Mouse (Mus musculus) retina, embryonic 14.5 days (tissue): ENCODE measurements around the gene Fzd7.

Experiments
- DNase-seq: peaks from one replicate; pipeline ENCODE4 v3.0.0-alpha.2; 2015; ENCODE audit warnings: low spot score

The Fzd7 gene

DNA sequence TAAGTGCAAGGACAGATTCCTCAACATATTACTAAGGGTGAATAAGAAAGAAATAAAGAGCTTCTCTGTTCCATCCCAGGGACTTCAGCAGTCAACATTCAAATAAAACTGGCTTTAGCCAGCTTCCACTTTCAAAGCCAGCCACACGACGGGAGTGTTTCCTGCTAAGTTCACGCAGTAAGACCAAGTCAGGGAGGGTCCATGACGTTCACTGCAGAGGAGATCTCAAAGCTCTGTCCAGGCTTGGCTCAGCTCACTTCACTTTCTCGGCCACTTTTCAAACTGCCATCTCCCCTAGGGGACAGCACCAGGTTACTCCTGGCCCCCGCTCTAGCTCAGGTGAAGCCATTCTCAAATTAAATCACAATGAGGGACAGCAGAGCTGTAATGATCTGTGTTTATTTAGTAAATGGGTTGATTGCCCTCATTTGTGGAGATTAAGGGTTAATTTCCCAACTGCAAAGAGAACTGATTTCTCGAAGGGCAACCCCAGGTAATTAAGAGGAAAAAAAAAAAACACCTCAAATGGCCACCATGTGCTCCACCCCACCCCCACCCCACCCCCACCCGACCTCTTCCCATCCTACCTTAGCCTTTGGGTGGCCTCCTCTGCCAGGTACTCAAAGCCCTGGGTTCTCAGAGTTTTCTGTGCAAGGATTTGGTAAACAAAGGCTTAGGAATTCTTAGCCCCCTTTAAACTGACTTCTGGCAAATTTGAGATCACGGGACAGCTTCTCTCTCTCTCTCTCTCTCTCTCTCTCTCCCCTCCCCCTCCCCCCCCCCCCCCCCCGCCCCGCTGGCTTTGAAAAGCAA is 9.7 kb upstream of the Fzd7 start:
- no peak for DNase-seq

DNA sequence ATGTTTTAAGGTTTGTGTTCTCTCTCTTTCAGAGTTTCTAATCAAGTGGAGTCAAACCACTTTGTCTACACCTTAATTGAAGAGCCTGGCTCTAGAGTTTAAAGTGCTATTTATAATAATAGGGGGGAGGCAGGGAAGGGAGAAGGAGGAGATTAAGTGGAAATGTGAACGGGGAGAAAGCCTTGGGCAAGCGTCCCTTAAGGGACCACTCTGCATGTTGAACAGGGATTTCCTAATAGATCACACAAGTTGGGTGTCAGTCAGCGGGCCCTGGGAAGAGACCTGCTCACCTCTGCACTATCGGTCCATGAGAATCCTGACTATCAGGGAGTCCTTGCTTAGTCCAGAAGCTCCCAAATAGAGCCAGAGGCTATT is 9.1 kb upstream of the Fzd7 start:
- no peak for DNase-seq

DNA sequence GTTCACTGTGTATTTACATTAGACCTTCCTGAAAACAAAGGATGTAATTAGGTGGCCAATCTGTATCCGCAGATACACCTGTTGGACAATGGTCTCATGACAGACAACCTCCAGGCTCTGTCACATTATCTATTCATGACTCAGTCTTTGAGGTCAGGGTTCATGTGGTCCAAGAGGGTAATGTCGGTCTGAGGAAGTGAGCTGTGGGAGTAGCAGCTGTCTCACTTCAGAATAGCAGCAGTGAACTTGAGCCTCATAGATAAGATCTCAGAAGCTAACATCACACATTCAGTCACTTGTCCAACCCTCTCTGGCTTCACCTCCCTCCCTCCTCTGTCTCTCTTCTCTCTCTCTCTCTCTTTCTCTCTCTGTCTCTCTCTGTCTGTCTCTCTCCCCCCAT is 6.6 kb upstream of the Fzd7 start:
- DNase-seq, result no peak

DNA sequence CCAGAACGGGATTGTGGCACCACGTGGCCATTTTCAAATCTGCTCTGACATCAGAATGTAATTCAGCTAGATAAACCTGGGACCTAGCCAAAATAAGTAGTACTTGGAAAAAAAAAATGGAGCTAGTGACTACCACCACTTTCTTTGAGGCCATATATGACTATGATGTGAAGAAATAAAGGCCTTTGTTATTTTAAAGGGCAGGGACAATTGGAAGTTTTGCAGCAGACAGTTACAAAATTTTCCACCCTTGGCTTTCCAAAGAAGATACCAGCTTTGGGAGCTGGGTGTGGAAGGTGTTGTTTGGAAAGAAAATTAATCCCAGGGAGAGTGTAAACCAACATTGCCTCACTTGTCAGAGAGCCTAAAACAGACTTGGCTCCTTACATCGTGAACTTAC is 3.3 kb upstream of the Fzd7 start:
- DNase-seq, result no peak

DNA sequence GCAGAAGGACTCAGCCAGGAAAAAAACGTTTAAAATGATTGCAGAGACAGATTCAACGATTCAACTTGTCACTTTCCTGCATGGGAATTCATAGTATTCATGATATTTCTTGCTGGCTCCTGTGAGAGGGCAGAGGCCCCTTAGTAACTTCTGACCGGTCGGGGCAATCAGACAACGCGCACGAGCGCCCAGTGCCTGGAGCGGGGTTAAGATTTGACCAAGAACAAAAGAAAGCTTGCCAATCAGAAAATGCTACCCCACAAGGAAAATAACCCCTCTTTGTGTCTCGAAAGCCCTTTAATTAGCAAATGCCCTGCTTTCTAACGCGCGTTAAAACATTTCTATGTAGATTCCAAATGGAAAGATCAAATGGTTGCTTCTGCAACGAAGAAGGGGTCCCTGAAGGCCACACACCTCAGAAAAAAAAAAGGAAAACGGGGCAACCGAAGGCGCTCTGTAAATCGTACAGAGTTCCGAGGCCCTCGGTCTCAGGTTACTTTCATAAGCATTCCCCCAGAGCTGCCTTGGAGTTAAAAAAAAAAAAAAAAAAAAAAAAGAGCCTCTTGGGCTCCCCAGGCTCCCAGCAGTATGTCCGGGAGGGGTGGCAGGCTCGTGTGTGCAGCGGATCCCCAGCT is 1.3 kb upstream of the Fzd7 start:
- DNase-seq, result peak; percentile 50

DNA sequence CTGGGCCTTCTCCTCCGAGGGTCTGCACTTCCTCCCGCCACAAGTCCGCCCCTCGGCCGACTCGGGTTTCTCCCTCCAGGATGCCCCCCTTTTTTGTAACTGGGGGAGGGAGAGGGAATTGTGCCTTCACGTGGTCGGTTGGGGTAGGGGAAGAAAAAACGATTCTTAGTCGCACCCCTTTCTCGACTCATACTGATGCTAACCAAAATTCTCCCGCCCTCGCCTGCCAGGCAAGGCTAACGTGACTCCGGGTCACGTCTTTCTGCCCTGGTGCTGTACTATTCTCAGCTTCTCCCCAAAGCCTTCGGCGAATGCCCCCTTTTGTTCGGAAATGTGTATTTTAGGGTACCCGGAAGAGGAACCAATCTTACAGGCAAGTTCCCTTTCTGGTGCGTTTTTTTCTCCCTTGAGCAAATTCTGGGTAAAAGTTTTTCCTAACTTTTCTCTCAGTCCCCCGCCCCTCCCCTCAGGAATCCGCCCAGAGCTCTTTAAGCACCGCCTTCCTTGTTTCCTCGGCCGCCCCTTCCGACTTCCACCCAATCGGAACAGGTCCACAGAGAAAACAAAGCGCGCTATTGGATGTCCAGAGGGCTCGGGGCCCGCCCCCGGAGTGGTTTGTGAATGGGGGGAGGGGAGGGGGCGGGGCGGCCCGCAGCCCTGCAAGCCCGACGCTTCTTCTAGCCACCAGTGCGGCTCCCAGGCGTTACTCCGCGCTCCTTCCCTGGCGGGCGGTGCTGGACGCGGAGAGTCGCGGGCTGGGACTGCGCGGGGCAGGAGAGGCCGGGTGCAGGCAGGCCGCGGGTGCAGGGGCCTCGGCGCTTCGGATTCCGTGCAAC is 550 bp upstream of the Fzd7 start:
- DNase-seq, result peak; percentile 97

DNA sequence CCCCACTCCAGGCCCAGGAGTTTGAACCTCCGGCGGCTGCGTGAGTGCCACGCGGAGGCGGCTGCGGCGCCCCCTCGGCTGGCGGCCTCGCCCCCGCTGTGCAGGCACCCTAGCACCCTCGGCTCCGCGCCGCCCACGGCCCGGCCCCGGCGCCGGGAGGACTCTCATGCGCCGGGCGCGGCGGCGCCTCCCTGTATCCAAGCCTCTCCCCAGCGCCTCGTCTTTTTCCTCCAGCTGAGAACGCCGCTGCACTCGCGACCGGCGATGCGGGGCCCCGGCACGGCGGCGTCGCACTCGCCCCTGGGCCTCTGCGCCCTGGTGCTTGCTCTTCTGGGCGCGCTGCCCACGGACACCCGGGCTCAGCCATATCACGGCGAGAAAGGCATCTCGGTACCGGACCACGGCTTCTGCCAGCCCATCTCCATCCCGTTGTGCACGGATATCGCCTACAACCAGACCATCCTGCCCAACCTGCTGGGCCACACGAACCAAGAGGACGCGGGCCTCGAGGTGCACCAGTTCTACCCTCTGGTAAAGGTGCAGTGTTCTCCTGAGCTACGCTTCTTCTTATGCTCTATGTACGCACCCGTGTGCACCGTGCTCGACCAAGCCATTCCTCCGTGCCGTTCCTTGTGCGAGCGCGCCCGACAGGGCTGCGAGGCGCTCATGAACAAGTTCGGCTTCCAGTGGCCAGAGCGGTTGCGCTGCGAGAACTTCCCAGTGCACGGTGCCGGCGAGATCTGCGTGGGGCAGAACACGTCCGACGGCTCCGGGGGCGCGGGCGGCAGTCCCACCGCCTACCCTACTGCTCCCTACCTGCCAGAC is 684 bp downstream of the Fzd7 start:
- peak; percentile 54 for DNase-seq

DNA sequence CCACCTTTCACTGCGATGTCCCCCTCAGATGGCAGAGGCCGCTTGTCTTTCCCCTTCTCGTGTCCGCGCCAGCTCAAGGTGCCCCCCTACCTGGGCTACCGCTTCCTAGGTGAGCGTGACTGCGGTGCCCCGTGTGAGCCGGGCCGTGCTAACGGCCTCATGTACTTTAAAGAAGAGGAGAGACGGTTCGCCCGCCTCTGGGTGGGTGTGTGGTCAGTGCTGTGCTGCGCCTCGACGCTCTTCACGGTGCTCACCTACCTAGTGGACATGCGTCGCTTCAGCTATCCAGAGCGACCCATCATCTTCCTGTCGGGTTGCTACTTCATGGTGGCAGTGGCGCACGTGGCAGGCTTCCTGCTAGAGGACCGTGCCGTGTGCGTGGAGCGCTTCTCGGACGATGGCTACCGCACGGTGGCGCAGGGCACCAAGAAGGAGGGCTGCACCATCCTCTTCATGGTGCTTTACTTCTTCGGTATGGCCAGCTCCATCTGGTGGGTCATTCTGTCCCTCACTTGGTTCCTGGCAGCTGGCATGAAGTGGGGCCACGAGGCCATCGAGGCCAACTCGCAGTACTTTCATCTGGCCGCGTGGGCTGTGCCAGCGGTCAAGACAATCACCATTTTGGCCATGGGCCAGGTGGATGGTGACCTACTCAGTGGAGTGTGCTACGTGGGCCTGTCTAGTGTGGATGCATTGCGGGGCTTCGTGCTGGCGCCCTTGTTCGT is 1.5 kb downstream of the Fzd7 start:
- DNase-seq, result peak; percentile 87

DNA sequence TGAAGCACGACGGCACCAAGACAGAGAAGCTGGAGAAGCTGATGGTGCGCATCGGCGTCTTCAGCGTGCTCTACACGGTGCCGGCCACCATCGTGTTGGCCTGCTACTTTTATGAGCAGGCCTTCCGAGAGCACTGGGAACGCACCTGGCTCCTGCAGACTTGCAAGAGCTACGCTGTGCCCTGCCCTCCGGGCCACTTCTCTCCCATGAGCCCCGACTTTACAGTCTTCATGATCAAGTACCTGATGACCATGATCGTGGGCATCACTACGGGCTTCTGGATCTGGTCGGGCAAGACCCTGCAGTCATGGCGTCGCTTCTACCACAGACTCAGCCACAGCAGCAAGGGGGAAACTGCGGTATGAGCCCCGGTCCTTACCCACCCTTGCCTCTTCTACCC is 2.1 kb downstream of the Fzd7 start:
- DNase-seq, result no peak

DNA sequence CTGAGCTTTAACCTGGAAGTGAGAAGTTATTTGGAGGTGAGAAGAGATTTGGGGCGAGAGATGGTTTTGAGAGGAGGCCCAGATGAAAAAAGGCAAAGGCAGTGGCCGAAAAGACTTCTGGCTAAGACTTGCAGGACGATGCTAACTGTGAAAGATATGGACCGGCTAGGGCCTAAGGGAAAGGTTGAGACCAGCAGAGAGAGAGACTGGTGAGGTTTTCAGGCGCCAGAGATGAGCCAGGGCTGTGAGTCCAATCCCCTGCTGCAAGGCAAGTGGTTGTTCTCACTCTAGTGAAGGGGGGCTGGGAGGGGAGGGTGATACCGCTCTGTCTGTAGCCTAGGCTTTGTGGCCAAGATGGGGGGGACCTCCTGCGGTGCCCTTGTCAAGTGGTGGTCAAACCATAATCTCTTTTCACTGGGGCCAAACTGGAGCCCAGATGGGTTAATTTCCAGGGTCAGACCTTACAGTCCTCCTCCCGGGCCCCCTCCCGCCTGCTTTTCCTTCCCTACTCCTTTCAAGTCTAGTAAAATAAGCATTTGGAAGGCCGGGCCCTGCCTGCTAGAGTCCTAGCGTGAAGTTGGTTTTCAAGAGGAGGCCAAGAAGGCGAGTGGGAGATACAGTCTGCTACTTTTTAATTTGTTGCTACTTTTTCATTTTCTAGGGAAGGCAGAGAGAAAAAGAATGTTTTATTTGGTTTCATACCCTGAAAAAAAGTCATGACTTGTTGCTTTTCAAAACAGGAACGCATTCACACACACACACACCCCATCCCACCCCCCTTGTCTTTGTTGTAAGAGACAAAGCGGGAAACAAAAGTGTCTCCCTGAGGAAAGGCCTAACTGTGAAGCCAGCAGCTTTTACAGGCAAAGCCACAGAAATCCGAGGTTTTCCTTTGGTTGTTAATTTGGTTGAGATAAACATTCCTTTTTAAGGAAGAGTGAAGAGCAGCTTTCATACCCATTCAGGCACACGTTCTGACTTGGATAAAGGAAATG is 2.9 kb downstream of the Fzd7 start:
- peak; percentile 64 for DNase-seq

DNA sequence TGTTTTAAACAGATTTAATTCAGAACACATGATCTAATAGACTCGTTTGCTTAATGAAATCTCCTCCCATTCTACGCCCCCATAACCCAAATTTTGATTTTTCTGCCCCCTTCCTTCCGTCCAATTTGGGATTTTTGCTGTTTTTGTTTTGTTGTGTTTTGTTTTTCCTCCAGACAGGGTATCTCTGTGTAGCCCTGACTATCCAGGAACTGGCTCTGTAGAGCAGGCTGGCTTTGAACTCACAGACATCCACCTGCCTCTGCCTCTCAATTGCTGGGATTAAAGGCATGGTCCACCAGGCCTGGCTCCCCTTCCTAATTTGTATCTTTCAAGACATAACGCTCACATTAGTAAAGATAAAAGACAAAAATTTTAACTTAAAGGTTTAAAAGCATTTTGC is 3.6 kb downstream of the Fzd7 start:
- DNase-seq, result no peak

DNA sequence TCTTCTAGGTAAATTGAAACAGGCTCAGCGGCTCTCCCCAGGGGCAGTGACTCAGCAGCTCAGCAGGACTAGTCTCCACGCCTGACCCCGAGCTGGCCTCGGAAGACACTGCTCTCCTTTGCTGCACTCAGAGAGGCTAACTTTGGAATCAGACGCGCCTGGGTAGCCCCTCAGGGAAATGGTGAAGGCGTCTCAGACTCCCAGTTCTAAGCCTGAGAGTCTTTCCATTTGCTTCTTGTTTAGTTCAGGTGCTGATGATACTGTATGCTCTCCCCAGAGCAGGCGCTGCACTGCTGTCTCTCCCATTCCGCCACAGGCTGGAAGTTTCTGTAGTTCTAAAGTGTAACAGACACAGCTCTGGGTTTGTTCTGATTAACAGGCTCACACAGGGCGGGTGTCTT is 5.4 kb downstream of the Fzd7 start:
- DNase-seq, result peak; percentile 42

DNA sequence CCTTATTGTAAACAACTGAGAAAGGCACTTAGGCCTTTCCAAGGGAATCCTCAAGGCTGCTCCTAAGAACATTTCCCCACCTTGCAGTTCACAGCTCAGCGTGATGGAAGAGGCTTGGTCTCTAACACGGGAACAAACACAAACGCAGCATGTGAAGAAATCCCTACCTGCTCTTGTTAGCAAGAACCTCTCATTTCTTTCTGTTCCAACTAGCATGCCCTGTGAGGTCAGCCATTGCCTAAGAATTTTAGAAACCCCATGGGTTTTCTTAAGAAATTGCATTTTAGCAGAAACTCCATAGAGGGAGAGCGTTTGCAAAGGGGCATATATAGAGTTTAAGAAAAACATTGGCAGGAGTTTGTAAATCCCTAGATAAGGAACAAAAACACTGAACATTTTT is 6.3 kb downstream of the Fzd7 start:
- DNase-seq, result no peak

DNA sequence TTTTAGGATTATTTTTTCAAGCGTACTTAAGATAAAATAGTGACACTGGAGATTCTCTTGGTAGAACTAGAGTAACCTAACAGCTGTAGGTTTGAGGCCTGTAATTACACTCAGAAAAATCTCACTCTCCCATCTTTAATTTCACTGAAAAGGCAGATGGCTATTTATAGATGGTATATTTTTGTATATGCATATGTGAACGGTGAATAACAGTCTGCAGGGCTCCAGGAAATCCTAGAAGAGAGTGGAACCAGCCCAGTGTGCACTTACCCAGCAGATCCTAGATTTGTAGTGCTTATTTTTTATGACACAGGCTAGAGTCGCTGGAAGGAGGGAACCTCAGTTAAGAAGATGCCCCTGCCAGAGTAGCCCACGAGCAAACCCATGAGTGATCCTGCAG is 6.8 kb downstream of the Fzd7 start:
- no peak for DNase-seq

DNA sequence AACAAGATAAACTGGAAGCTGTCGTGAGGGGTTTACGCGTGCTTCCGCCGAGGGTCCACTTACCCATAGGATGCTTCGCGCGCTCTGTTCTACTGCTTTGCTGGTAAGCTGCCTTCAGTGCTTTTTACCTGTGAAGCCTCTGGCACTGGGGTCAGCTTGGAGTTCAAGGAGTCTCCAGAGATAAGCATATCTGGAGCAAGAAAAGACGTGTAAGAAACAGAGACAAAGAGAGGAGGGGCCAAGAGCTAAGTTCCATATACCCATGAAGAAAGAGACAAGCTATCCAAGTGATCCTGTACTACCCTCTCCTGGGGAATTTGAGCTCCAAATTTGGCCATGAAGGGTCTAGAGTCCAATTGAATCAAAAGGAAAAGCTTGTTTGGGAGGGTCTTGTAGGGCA is 9.3 kb downstream of the Fzd7 start:
- no peak for DNase-seq

DNA sequence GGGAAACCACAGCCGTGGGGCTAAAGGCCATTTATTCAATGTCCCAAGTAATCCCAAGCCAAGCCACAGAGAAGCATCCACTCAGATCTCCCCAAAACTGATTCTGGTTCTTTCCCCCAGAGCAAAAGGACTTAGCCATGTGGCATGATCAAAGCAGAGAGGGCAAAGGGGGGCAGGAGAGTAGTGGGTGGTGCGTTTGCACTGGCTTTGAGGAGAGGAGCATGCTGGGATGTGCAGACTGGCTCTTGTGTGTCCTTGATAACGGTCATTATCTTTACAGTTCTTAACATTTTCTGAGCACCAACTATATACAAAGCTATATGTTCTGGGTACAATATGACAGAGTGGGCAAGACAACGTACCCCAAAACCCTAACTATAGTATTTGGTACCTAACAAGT is 10.2 kb downstream of the Fzd7 start:
- DNase-seq, result no peak

DNA sequence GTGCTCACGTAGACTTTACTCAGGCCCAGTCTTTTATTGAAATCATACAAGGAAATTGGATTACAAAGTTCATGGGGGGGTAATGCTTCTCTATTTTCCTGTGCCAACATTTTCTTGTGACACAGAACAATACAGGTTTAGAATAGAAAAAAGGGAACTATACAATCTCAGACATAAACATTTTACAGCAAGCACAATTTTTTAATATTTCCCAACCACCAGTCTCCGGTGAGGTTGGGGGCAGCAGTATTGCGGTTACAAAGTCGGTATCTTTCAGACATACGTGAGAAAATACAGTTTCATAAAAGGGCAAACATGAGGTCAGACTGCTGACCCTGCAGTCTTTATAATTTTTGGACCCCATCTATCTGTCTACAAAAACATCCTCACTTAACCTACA is 13.7 kb downstream of the Fzd7 start:
- DNase-seq, result no peak

DNA sequence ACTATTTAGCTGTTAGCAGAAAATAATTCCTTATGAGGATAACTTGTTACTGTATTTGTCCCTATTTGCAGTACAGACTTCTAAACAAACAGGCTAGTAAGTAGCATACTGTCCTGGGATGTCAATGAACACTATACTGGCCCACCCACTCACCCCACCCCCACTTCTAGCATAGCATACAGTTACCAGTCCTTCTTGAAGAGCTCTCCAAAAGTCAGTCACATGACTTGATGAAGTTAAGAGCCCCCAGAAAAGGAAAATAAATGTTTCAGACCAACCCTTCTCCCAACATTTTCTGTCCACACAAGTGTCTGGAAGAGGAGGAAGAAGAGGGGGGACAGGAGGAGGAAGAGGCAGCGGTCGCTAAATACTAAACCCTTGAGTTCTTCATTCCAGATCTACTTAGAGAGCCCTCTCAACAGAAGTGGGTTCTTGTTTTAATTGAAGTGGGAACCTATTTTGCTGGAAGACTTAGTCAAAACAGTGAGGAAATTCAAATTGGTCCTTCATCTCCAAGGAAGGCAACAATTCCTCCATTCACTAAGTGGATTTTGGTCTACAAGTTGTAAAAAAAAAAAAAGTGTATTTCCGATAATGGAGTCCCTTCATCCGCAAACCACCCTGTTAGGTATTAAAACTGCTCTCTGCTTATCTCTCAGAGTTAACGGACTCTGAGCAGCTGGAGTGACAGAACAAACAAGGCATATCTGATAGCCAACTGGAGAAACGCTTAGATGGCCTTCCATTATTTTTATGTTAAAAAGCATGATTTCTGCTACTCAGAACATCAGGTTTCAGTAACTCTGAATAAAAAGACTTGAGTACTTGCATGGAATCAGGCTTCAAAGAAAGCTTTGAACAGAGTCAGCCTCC is 15.8 kb downstream of the Fzd7 start:
- DNase-seq, result no peak

DNA sequence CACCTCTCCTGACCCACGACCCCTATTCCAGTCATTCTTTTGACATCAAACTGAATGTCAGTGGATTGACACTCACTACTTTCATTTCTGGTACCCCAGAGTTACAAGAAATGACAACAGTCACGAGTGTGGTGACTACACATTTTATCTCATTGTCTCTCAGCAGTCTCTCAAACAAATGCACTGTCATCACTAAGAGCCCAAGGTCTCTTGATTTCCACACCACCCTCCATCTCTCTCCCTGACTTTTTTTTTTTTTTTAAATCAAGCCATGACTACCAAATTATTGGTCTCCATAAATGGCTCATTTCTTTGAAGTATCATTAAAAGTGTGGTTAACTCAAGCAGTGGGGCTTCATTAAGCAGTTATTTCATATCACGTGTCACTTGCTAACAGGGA is 17.1 kb downstream of the Fzd7 start:
- no peak for DNase-seq
